Mouse (Mus musculus) liver, postnatal 0 days (tissue): Measurements from ENCODE around the gene Scg3.

Experiments
- CTCF ChIP-seq: sonication (generic); IDR thresholded peaks from 2 replicates; pipeline ENCODE4 v1.5.1; 2016; ENCODE audit warnings: antibody characterized with exemption, low read depth
- EP300 ChIP-seq: IDR thresholded peaks from 2 replicates; pipeline ENCODE4 v1.6.1; 2016; ENCODE audit warnings: antibody characterized with exemption, low read depth, mild to moderate bottlenecking

DNA sequence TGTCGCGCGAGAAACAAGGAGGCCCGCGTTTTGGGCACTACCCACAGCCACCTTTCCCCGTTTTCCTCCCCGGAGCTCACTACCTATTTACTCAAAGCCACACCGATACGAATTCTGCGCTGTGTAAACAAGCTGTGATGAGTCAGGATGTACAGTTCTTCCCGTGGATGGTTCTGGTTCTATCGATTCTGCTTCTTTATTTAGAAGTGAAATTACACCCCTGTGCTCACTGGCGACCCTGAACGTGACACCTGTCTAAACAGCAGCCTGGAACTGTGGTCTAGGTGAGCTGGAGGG is 57.6 kb downstream of the Scg3 start:
- TF ChIP-seq CTCF (no peak), EP300 (no peak)
